Mouse (Mus musculus): ENCODE data around the gene Rflnb. TPM values are rescaled to one million over a fixed set of nuclear protein-coding genes. Genes with fewer than 3 reads are reported as not detected.
A peak's percentile ranks its signal among the peaks of the same experiment; 100 is the strongest.

The Rflnb gene
- polyA plus RNA-seq, 1 experiment, result 16.0 TPM

GRCm38 (mm10) chr11:75999440-76000155 lies 28.0 kb downstream of the Rflnb start, which contains the start of gene 1700016K19Rik:
Gene 1700016K19Rik, plus strand, starts transcription at chr11:75999912.
- DNase-seq, result peak; percentile 71
- Histone ChIP-seq H3K4me3 (replicated peaks; ENCODE audit: extremely low read depth, low read depth, low read length) (peak within 1 kb of the TSS; percentile 59), H3K4me1 (ENCODE audit: control insufficient read depth, insufficient read depth, low read length) (no peaks in the 10 kb centered on the region; the same call in 1 of the 2 replicates)
- WGBS, result 11% methylated on average over 36 of the region's 36 CpGs
- no peak for TF ChIP-seq POLR2A (IDR thresholded peaks at IDR 0.05; ENCODE audit: borderline replicate concordance, extremely low read depth, low read depth, low read length)
- peak; percentile 62 for TF ChIP-seq CTCF (IDR thresholded peaks at IDR 0.05; ENCODE audit: insufficient read depth, low read length)

DNA sequence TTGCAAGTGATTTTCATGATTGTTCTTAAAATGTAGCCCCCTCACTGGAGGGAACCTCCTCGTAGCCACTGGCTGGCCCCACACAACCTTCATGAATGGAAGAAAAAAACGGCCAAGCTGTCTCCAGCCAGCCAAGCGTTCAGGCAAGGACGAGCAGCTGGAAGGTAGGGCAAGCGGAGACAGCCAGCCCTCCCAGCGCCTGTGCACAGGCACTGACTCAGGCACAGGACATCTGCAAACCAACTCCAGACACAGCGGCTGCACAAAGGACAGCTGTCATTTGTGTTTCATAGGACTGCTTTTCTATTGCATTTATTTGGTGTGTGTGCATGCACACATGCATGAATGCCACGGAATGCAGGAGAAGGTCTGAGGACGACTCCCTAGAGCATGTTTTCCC lies 33.2 kb downstream of the Rflnb start:
- no peak for DNase-seq
- TF ChIP-seq CTCF (IDR thresholded peaks at IDR 0.05; ENCODE audit: insufficient read depth, low read length), result no peak
- no peak for TF ChIP-seq POLR2A (IDR thresholded peaks at IDR 0.05; ENCODE audit: borderline replicate concordance, extremely low read depth, low read depth, low read length)
- 57% methylated on average over 9 of the region's 9 CpGs for WGBS
- H3K4me1 ChIP-seq (ENCODE audit: control insufficient read depth, insufficient read depth, low read length), result no peaks in the 10 kb centered on the region
- H3K4me3 ChIP-seq (replicated peaks; ENCODE audit: extremely low read depth, low read depth, low read length), result no peak overlapping the region

GRCm38 (mm10) chr11:75992481-75992880 lies 35.1 kb downstream of the Rflnb start:
- no peak for DNase-seq
- Histone ChIP-seq H3K4me1 (ENCODE audit: control insufficient read depth, insufficient read depth, low read length) (no peaks in the 10 kb centered on the region), H3K4me3 (replicated peaks; ENCODE audit: extremely low read depth, low read depth, low read length) (no peak overlapping the region)
- TF ChIP-seq POLR2A (IDR thresholded peaks at IDR 0.05; ENCODE audit: borderline replicate concordance, extremely low read depth, low read depth, low read length), result no peak
- TF ChIP-seq CTCF (IDR thresholded peaks at IDR 0.05; ENCODE audit: insufficient read depth, low read length), result no peak
- WGBS, result 64% methylated on average over 8 of the region's 8 CpGs

GRCm38 (mm10) chr11:75991911-75992310 lies 35.7 kb downstream of the Rflnb start:
- no peak for TF ChIP-seq CTCF (IDR thresholded peaks at IDR 0.05; ENCODE audit: insufficient read depth, low read length)
- no peak for TF ChIP-seq POLR2A (IDR thresholded peaks at IDR 0.05; ENCODE audit: borderline replicate concordance, extremely low read depth, low read depth, low read length)
- 82% methylated on average over 8 of the region's 8 CpGs for whole genome bisulfite sequencing
- DNase-seq, result no peak
- no peaks in the 10 kb centered on the region for H3K4me1 ChIP-seq (ENCODE audit: control insufficient read depth, insufficient read depth, low read length)
- H3K4me3 ChIP-seq (replicated peaks; ENCODE audit: extremely low read depth, low read depth, low read length), result no peak overlapping the region

DNA sequence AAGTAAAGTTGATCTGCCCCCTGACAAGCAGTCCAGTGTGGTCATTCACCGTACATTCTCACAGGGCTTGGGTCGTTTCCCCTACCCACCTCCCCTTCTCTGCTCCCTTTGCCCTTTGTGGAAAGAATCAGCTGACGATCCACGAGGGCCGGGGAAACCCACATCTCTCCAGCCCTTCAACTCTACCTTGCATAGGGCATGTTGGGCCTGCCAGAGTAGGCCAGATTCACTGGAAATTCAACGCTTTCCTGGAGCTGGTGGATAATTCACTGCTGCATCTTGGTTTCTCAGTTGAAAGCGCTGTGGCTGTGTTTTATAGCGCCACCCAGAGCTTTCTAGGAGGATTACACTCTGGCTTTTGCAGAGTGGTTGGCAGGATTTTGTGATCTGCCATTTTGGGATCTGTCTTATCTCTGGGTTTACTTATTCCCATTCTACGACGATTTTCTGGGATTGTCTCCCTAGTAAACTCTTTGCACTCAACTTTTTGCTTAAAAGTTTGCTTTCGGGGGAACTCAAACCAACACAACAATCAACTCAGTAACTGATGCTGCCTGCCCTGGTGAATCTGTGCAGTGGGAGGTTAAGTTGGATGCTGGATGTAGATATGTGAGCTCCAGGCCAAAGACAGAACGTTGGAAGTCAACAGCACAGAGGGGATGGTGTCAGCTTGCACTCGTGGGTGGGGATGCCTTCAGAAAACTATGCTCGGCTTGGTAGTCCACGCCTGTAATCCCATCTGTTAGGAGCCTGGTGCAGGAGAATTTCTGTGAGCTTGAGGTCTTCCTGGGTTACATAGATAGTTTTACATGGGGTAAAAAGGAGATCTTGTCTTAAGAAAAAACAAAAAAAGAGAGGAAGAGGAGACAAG lies 36.4 kb downstream of the Rflnb start:
- no peaks in the 10 kb centered on the region for H3K4me1 ChIP-seq (ENCODE audit: control insufficient read depth, insufficient read depth, low read length)
- no peak overlapping the region for H3K4me3 ChIP-seq (replicated peaks; ENCODE audit: extremely low read depth, low read depth, low read length)
- WGBS, result 83% methylated on average over 15 of the region's 15 CpGs
- DNase-seq, result no peak
- TF ChIP-seq POLR2A (IDR thresholded peaks at IDR 0.05; ENCODE audit: borderline replicate concordance, extremely low read depth, low read depth, low read length), result no peak
- TF ChIP-seq CTCF (IDR thresholded peaks at IDR 0.05; ENCODE audit: insufficient read depth, low read length), result no peak

- Histone ChIP-seq H3K4me3 (replicated peaks; ENCODE audit: extremely low read depth, low read depth, low read length) (no peak overlapping the region), H3K4me1 (ENCODE audit: control insufficient read depth, insufficient read depth, low read length) (no peaks in the 10 kb centered on the region)
- DNase-seq, result no peak
- 78% methylated on average over 7 of the region's 7 CpGs for WGBS
- TF ChIP-seq CTCF (IDR thresholded peaks at IDR 0.05; ENCODE audit: insufficient read depth, low read length) (no peak), POLR2A (IDR thresholded peaks at IDR 0.05; ENCODE audit: borderline replicate concordance, extremely low read depth, low read depth, low read length) (no peak)
These were observed 41.6 kb downstream of the Rflnb start for GRCm38 (mm10) chr11:75985948-75986347.

GRCm38 (mm10) chr11:75984581-75984980 lies 43.0 kb downstream of the Rflnb start:
- 35% methylated on average over 1 of the region's 1 CpGs for WGBS
- TF ChIP-seq CTCF (IDR thresholded peaks at IDR 0.05; ENCODE audit: insufficient read depth, low read length) (no peak), POLR2A (IDR thresholded peaks at IDR 0.05; ENCODE audit: borderline replicate concordance, extremely low read depth, low read depth, low read length) (no peak)

DNA sequence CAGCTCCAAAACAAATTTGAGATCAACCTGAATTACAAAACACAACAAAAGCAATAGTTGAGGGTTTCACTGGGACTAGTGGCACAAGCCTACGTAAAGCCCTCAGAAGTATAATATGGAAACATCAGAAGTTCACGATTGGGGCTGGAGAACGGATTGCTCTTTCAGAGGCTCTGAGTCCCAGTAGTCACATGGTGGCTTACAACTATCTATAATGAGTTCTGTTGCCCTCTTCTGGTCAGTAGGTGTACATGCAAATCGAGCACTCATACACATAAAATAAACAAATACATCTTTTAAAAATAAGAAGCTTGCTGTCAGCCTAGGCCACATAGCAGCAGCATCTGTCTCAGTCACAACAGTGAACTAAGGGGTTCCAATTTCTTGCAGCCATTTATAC lies 44.4 kb downstream of the Rflnb start:
- no peaks in the 10 kb centered on the region for H3K4me1 ChIP-seq (ENCODE audit: control insufficient read depth, insufficient read depth, low read length)
- DNase-seq, result no peak
- no peak overlapping the region for H3K4me3 ChIP-seq (replicated peaks; ENCODE audit: extremely low read depth, low read depth, low read length)
- TF ChIP-seq CTCF (IDR thresholded peaks at IDR 0.05; ENCODE audit: insufficient read depth, low read length) (no peak), POLR2A (IDR thresholded peaks at IDR 0.05; ENCODE audit: borderline replicate concordance, extremely low read depth, low read depth, low read length) (no peak)
- WGBS, result 73% methylated on average over 4 of the region's 4 CpGs

More at GRCm38 (mm10) chr11:75984581-75984980, 43.0 kb downstream of the Rflnb start:
- H3K4me1 ChIP-seq (ENCODE audit: control insufficient read depth, insufficient read depth, low read length), result no peaks in the 10 kb centered on the region
- no peak for DNase-seq
- H3K4me3 ChIP-seq (replicated peaks; ENCODE audit: extremely low read depth, low read depth, low read length), result no peak overlapping the region

DNA sequence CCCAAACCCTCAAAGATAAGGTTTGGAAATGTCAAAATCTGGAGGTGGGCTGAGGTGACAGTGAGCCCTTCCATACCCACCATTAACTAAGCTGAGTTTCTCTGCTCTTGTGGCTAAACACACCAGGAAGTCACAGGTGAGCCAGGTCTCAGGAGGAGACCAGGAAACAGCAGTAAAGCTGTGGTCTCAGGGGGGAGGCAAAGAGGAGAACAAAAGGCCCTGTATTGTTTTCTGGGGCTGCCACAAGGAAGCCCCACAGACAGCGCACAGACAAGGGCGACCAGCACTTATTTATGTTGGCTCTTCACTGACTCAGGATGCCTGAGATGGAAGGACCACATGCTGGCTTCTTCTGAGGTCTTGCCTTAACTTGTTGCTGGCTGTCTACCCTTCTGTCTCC lies 47.2 kb downstream of the Rflnb start:
- Histone ChIP-seq H3K4me3 (replicated peaks; ENCODE audit: extremely low read depth, low read depth, low read length) (no peak overlapping the region), H3K4me1 (ENCODE audit: control insufficient read depth, insufficient read depth, low read length) (no peaks in the 10 kb centered on the region)
- 69% methylated on average over 2 of the region's 2 CpGs for WGBS
- TF ChIP-seq CTCF (IDR thresholded peaks at IDR 0.05; ENCODE audit: insufficient read depth, low read length) (no peak), POLR2A (IDR thresholded peaks at IDR 0.05; ENCODE audit: borderline replicate concordance, extremely low read depth, low read depth, low read length) (no peak)
- no peak for DNase-seq
